In the genomic region with DNA sequence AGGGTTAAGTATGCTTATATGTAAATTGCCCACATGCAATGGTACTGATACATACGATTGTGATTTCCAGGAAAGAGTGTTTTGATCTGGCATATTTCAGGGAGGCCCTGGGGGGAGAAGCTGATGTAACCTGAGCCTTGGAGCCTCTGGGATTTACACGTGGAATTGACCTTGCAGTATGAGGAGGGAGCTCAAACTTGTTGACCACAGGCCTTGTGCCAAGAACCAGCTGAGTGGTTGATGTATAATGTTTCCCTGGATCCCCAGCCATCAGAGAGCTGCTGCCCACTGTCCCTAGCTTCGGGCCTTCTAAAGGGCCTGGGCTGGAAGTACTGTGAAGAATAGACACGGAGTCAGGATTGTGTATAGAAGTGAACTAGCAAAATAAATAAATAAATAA, we compare ENCODE assay signal across 8 mouse cellular contexts. TPM values are rescaled to one million over a fixed set of nuclear protein-coding genes. Genes with fewer than 3 reads are reported as not detected.
DNase-seq lines count a peak whose midpoint lies in the region; ATAC-seq and TF ChIP-seq lines count a peak whose summit lies in the region.

No protein-coding gene starts in this region.

- no peaks in the 10 kb centered on the region for H3K27me3 ChIP-seq in G1E (ENCODE audit: insufficient read depth, low read length)
- no peaks in the 10 kb centered on the region for H3K27me3 ChIP-seq in hindbrain, embryonic 14.5 days (ENCODE audit: control insufficient read depth, insufficient read depth, low read length)
- no peaks in the 10 kb centered on the region for H3K27me3 ChIP-seq in liver, embryonic 13.5 days
- H3K27me3 ChIP-seq in stomach, embryonic 16.5 days (ENCODE audit: control insufficient read depth, insufficient read depth, low read length), result no peaks in the 10 kb centered on the region

- DNase-seq in cerebellum, adult 11-12 months, result peak; percentile 37
- DNase-seq in cerebellum, adult 11 months, result no peak
- DNase-seq in G1E (ENCODE audit: low spot score), result no peak
- no peak for DNase-seq in hindbrain, embryonic 14.5 days (ENCODE audit: low spot score)
- no peak for DNase-seq in liver, embryonic 13.5 days
- DNase-seq in embryo, embryonic 9.5 days (ENCODE audit: extremely low spot score), result no peak
- DNase-seq in urinary bladder, adult 18-20 months (ENCODE audit: low spot score in 2 of 2), result no peak

- peaks cover 52% of the 10 kb centered on the region for H3K4me1 ChIP-seq in G1E (ENCODE audit: insufficient read depth, low read depth, low read length)
- peaks cover 6% of the 10 kb centered on the region; the same call in 1 of the 2 replicates for H3K4me1 ChIP-seq in hindbrain, embryonic 14.5 days (replicated peaks; ENCODE audit: control insufficient read depth, insufficient read depth, low read length)
- peaks cover 85% of the 10 kb centered on the region for H3K4me1 ChIP-seq in liver, embryonic 13.5 days (replicated peaks)
- peaks cover 8% of the 10 kb centered on the region for H3K4me1 ChIP-seq in stomach, embryonic 16.5 days (ENCODE audit: control insufficient read depth, insufficient read depth, low read length)

- peak overlapping the region; percentile 67; the same call in 1 of the 2 replicates for H3K4me2 ChIP-seq in hindbrain, embryonic 14.5 days (replicated peaks)
- H3K4me2 ChIP-seq in liver, embryonic 13.5 days, result peak overlapping the region; percentile 74
- H3K4me2 ChIP-seq in stomach, embryonic 16.5 days (ENCODE audit: low read depth, low read length), result peak overlapping the region; percentile 71

- H3K9me3 ChIP-seq in G1E (replicated peaks), result no peaks in the 10 kb centered on the region
- H3K9me3 ChIP-seq in hindbrain, embryonic 14.5 days (ENCODE audit: control insufficient read depth, low read length), result no peaks in the 10 kb centered on the region
- H3K9me3 ChIP-seq in liver, embryonic 13.5 days (replicated peaks), result no peaks in the 10 kb centered on the region
- H3K9me3 ChIP-seq in stomach, embryonic 16.5 days (replicated peaks; ENCODE audit: control insufficient read depth, low read length), result no peaks in the 10 kb centered on the region

- H3K9ac ChIP-seq in hindbrain, embryonic 14.5 days, result no peak overlapping the region
- peak overlapping the region; percentile 89 for H3K9ac ChIP-seq in liver, embryonic 13.5 days
- H3K9ac ChIP-seq in stomach, embryonic 16.5 days (ENCODE audit: low read length), result peak overlapping the region; percentile 89; the same call in 1 of the 2 replicates

- peak overlapping the region; percentile 86 for H3K4me3 ChIP-seq in G1E (ENCODE audit: low read depth, low read length)
- H3K4me3 ChIP-seq in hindbrain, embryonic 14.5 days (replicated peaks; ENCODE audit: low read length), result peak overlapping the region; percentile 61; the same call in 1 of the 2 replicates
- H3K4me3 ChIP-seq in liver, embryonic 13.5 days (replicated peaks), result peak overlapping the region; percentile 80
- H3K4me3 ChIP-seq in stomach, embryonic 16.5 days (replicated peaks; ENCODE audit: low read length), result peak overlapping the region; percentile 87

- no peak for ATAC-seq in G1E (ENCODE audit: extremely low read depth, insufficient number of reproducible peaks, low FRiP score, poor library complexity, severe bottlenecking)
- ATAC-seq in hindbrain, embryonic 14.5 days (ENCODE audit: low FRiP score), result no peak
- ATAC-seq in liver, embryonic 13.5 days (ENCODE audit: low read depth), result no peak
- no peak for ATAC-seq in stomach, embryonic 16.5 days (ENCODE audit: insufficient read depth, low FRiP score)

- WGBS in hindbrain, embryonic 14.5 days, result 62% methylated on average over 4 of the region's 4 CpGs
- 51% methylated on average over 4 of the region's 4 CpGs for WGBS in liver, embryonic 13.5 days (ENCODE audit: insufficient replicate concordance)
- 43% methylated on average over 4 of the region's 4 CpGs for WGBS in stomach, embryonic 16.5 days

- no peak for TF ChIP-seq CTCF in G1E (IDR thresholded peaks at IDR 0.05; ENCODE audit: low read depth, low read length)

- peaks cover 61% of the 10 kb centered on the region for H3K36me3 ChIP-seq in G1E (replicated peaks)
- 0 out of 2 replicates have a peak, but pooled peaks cover 6% of the 10 kb centered on the region for H3K36me3 ChIP-seq in hindbrain, embryonic 14.5 days (replicated peaks; ENCODE audit: control insufficient read depth, insufficient read depth)
- peaks cover 45% of the 10 kb centered on the region for H3K36me3 ChIP-seq in liver, embryonic 13.5 days
- H3K36me3 ChIP-seq in stomach, embryonic 16.5 days (ENCODE audit: control insufficient read depth, insufficient read depth, low read length), result no peaks in the 10 kb centered on the region

- H3K27ac ChIP-seq in hindbrain, embryonic 14.5 days, result no peak overlapping the region
- H3K27ac ChIP-seq in liver, embryonic 13.5 days, result peak overlapping the region; percentile 82; the same call in 1 of the 2 replicates
- H3K27ac ChIP-seq in stomach, embryonic 16.5 days (ENCODE audit: low read length), result no peak overlapping the region

RNA-seq across cellular contexts. Expression of gene Mknk1, which starts 1.0 kb away (rescaled TPM):
- 78.5 and 86.9 TPM in 2 replicates for total RNA-seq in G1E (2014; fragmentation: Nextera tagmentation)
- 78.7 and 111 TPM in 2 replicates for total RNA-seq in G1E (2017)
- polyA plus RNA-seq in G1E (2012), result 34.9 and 39.8 TPM in 2 replicates
- polyA plus RNA-seq in hindbrain, embryonic 14.5 days (2014; fragmentation: Nextera tagmentation; extraction: Ambion mirVana), result 21.3 and 21.6 TPM in 2 replicates
- 32.1 and 40.2 TPM in 2 replicates for polyA plus RNA-seq in liver, embryonic 13.5 days (2015; fragmentation: Nextera tagmentation; extraction: Ambion mirVana)
- polyA plus RNA-seq in stomach, embryonic 16.5 days (2015; fragmentation: Nextera tagmentation; extraction: Ambion mirVana), result 42.4 and 42.5 TPM in 2 replicates

RNA-seq across cellular contexts. Expression of gene Mob3c, which starts 12.1 kb away (rescaled TPM):
- 7.1 and 7.9 TPM in 2 replicates for total RNA-seq in G1E (2014; fragmentation: Nextera tagmentation)
- 16.7 and 20.9 TPM in 2 replicates for total RNA-seq in G1E (2017)
- polyA plus RNA-seq in G1E (2012), result 7.9 TPM in 2 replicates
- polyA plus RNA-seq in hindbrain, embryonic 14.5 days (2014; fragmentation: Nextera tagmentation; extraction: Ambion mirVana), result 5.5 and 5.8 TPM in 2 replicates
- 6.7 TPM in 2 replicates for polyA plus RNA-seq in liver, embryonic 13.5 days (2015; fragmentation: Nextera tagmentation; extraction: Ambion mirVana)
- polyA plus RNA-seq in stomach, embryonic 16.5 days (2015; fragmentation: Nextera tagmentation; extraction: Ambion mirVana), result 11.8 and 12.9 TPM in 2 replicates

RNA-seq across cellular contexts. Expression of gene Kncn, which starts 44.2 kb away (rescaled TPM):
- total RNA-seq in G1E (2014; fragmentation: Nextera tagmentation), result not detected in 2 replicates
- total RNA-seq in G1E (2017), result not detected in 2 replicates
- not detected in 2 replicates for polyA plus RNA-seq in G1E (2012)
- polyA plus RNA-seq in hindbrain, embryonic 14.5 days (2014; fragmentation: Nextera tagmentation; extraction: Ambion mirVana), result 0.13 TPM in 1 of 2 replicates, not detected in the other
- not detected in 2 replicates for polyA plus RNA-seq in liver, embryonic 13.5 days (2015; fragmentation: Nextera tagmentation; extraction: Ambion mirVana)
- not detected in 2 replicates for polyA plus RNA-seq in stomach, embryonic 16.5 days (2015; fragmentation: Nextera tagmentation; extraction: Ambion mirVana)

RNA-seq across cellular contexts. Expression of gene 6430628N08Rik, which starts 50.5 kb away (rescaled TPM):
- not detected in 2 replicates for total RNA-seq in G1E (2014; fragmentation: Nextera tagmentation)
- total RNA-seq in G1E (2017), result not detected in 2 replicates
- polyA plus RNA-seq in G1E (2012), result not detected in 2 replicates
- 0.13 TPM in 1 of 2 replicates, not detected in the other for polyA plus RNA-seq in hindbrain, embryonic 14.5 days (2014; fragmentation: Nextera tagmentation; extraction: Ambion mirVana)
- not detected in 2 replicates for polyA plus RNA-seq in liver, embryonic 13.5 days (2015; fragmentation: Nextera tagmentation; extraction: Ambion mirVana)
- polyA plus RNA-seq in stomach, embryonic 16.5 days (2015; fragmentation: Nextera tagmentation; extraction: Ambion mirVana), result not detected in 2 replicates

RNA-seq across cellular contexts. Expression of gene Atpaf1, which starts 55.3 kb away (rescaled TPM):
- total RNA-seq in G1E (2014; fragmentation: Nextera tagmentation), result 26.9 and 32.3 TPM in 2 replicates
- total RNA-seq in G1E (2017), result 10.4 and 13.5 TPM in 2 replicates
- polyA plus RNA-seq in G1E (2012), result 11.1 and 13.3 TPM in 2 replicates
- polyA plus RNA-seq in hindbrain, embryonic 14.5 days (2014; fragmentation: Nextera tagmentation; extraction: Ambion mirVana), result 40.9 and 45.6 TPM in 2 replicates
- 19.5 and 20.7 TPM in 2 replicates for polyA plus RNA-seq in liver, embryonic 13.5 days (2015; fragmentation: Nextera tagmentation; extraction: Ambion mirVana)
- polyA plus RNA-seq in stomach, embryonic 16.5 days (2015; fragmentation: Nextera tagmentation; extraction: Ambion mirVana), result 33.7 and 36.2 TPM in 2 replicates
